Mouse (Mus musculus): Measurements from ENCODE around the gene Cux1. TPM values are rescaled to one million over a fixed set of nuclear protein-coding genes. Genes with fewer than 3 reads are reported as not detected.
A peak's percentile ranks its signal among the peaks of the same experiment; 100 is the strongest.

Gene Cux1
- polyA plus RNA-seq, 1 experiment = 42.1 TPM

GRCm38 (mm10) chr5:136403565-136403961 is 163.7 kb downstream of the Cux1 start:
- Histone ChIP-seq H3K4me3 (ENCODE audit: low read depth, low read length) (no peak overlapping the region), H3K36me3 (ENCODE audit: control insufficient read depth, insufficient read depth, low read length) (peaks cover 2% of the 10 kb centered on the region; the same call in 1 of the 2 replicates), H3K4me1 (ENCODE audit: control insufficient read depth, insufficient read depth, insufficient read length, low read length) (peaks cover 7% of the 10 kb centered on the region), H3K27ac (ENCODE audit: insufficient read depth, low read depth, low read length) (no peak overlapping the region), H3K27me3 (ENCODE audit: control insufficient read depth, insufficient read depth, low read length) (no peaks in the 10 kb centered on the region)
- 41% methylated on average over 19 of the region's 19 CpGs for WGBS
- TF ChIP-seq POLR2A (IDR thresholded peaks at IDR 0.05; ENCODE audit: low read depth, low read length) = no peak
- no peak for TF ChIP-seq CTCF (IDR thresholded peaks at IDR 0.05; ENCODE audit: extremely low read depth, insufficient read length, insufficient replicate concordance, low read depth, low read length)

- Histone ChIP-seq H3K27ac (ENCODE audit: insufficient read depth, low read depth, low read length) (no peak overlapping the region), H3K36me3 (ENCODE audit: control insufficient read depth, insufficient read depth, low read length) (peaks cover 2% of the 10 kb centered on the region; the same call in 1 of the 2 replicates), H3K4me3 (ENCODE audit: low read depth, low read length) (no peak overlapping the region), H3K27me3 (ENCODE audit: control insufficient read depth, insufficient read depth, low read length) (no peaks in the 10 kb centered on the region), H3K4me1 (ENCODE audit: control insufficient read depth, insufficient read depth, insufficient read length, low read length) (peaks cover 7% of the 10 kb centered on the region)
- 59% methylated on average over 15 of the region's 15 CpGs for WGBS
- TF ChIP-seq CTCF (IDR thresholded peaks at IDR 0.05; ENCODE audit: extremely low read depth, insufficient read length, insufficient replicate concordance, low read depth, low read length) = no peak
- TF ChIP-seq POLR2A (IDR thresholded peaks at IDR 0.05; ENCODE audit: low read depth, low read length) = no peak
Observed at GRCm38 (mm10) chr5:136402622-136403564, 164.4 kb downstream of the Cux1 start.

- no peaks in the 10 kb centered on the region for H3K36me3 ChIP-seq (ENCODE audit: control insufficient read depth, insufficient read depth, low read length)
- no peaks in the 10 kb centered on the region for H3K27me3 ChIP-seq (ENCODE audit: control insufficient read depth, insufficient read depth, low read length)
- peaks cover 28% of the 10 kb centered on the region for H3K4me1 ChIP-seq (ENCODE audit: control insufficient read depth, insufficient read depth, insufficient read length, low read length)
- H3K27ac ChIP-seq (ENCODE audit: insufficient read depth, low read depth, low read length) = no peak overlapping the region
- no peak overlapping the region for H3K4me3 ChIP-seq (ENCODE audit: low read depth, low read length)
- 98% methylated on average over 3 of the region's 3 CpGs for WGBS
- TF ChIP-seq POLR2A (IDR thresholded peaks at IDR 0.05; ENCODE audit: low read depth, low read length) (no peak), CTCF (IDR thresholded peaks at IDR 0.05; ENCODE audit: extremely low read depth, insufficient read length, insufficient replicate concordance, low read depth, low read length) (no peak)
Observed at GRCm38 (mm10) chr5:136398706-136399105, 168.6 kb downstream of the Cux1 start.

GRCm38 (mm10) chr5:136396699-136397098 is 170.6 kb downstream of the Cux1 start:
- Histone ChIP-seq H3K27me3 (ENCODE audit: control insufficient read depth, insufficient read depth, low read length) (no peaks in the 10 kb centered on the region), H3K27ac (ENCODE audit: insufficient read depth, low read depth, low read length) (no peak overlapping the region), H3K4me1 (ENCODE audit: control insufficient read depth, insufficient read depth, insufficient read length, low read length) (peaks cover 21% of the 10 kb centered on the region; the same call in 1 of the 2 replicates), H3K4me3 (ENCODE audit: low read depth, low read length) (no peak overlapping the region), H3K36me3 (ENCODE audit: control insufficient read depth, insufficient read depth, low read length) (peaks cover 2% of the 10 kb centered on the region; the same call in 1 of the 2 replicates)
- TF ChIP-seq CTCF (IDR thresholded peaks at IDR 0.05; ENCODE audit: extremely low read depth, insufficient read length, insufficient replicate concordance, low read depth, low read length) = no peak
- TF ChIP-seq POLR2A (IDR thresholded peaks at IDR 0.05; ENCODE audit: low read depth, low read length) = no peak
- WGBS = 91% methylated on average over 1 of the region's 1 CpGs

- Histone ChIP-seq H3K4me3 (ENCODE audit: low read depth, low read length) (no peak overlapping the region), H3K36me3 (ENCODE audit: control insufficient read depth, insufficient read depth, low read length) (peaks cover 2% of the 10 kb centered on the region; the same call in 1 of the 2 replicates), H3K4me1 (ENCODE audit: control insufficient read depth, insufficient read depth, insufficient read length, low read length) (peaks cover 21% of the 10 kb centered on the region; the same call in 1 of the 2 replicates), H3K27ac (ENCODE audit: insufficient read depth, low read depth, low read length) (no peak overlapping the region; the same call in 1 of the 2 replicates), H3K27me3 (ENCODE audit: control insufficient read depth, insufficient read depth, low read length) (no peaks in the 10 kb centered on the region)
- TF ChIP-seq POLR2A (IDR thresholded peaks at IDR 0.05; ENCODE audit: low read depth, low read length) = 0 out of 2 replicates have a peak, but pooled peaks have one; percentile 19
- TF ChIP-seq CTCF (IDR thresholded peaks at IDR 0.05; ENCODE audit: extremely low read depth, insufficient read length, insufficient replicate concordance, low read depth, low read length) = no peak
- 27% methylated on average over 7 of the region's 7 CpGs for WGBS
Observed at GRCm38 (mm10) chr5:136396256-136396655, 171.0 kb downstream of the Cux1 start.

- WGBS = 65% methylated on average over 3 of the region's 3 CpGs
- Histone ChIP-seq H3K27me3 (ENCODE audit: control insufficient read depth, insufficient read depth, low read length) (no peaks in the 10 kb centered on the region), H3K27ac (ENCODE audit: insufficient read depth, low read depth, low read length) (no peak overlapping the region; the same call in 1 of the 2 replicates), H3K4me3 (ENCODE audit: low read depth, low read length) (no peak overlapping the region), H3K4me1 (ENCODE audit: control insufficient read depth, insufficient read depth, insufficient read length, low read length) (peaks cover 21% of the 10 kb centered on the region; the same call in 1 of the 2 replicates), H3K36me3 (ENCODE audit: control insufficient read depth, insufficient read depth, low read length) (peaks cover 2% of the 10 kb centered on the region; the same call in 1 of the 2 replicates)
- TF ChIP-seq POLR2A (IDR thresholded peaks at IDR 0.05; ENCODE audit: low read depth, low read length) (no peak), CTCF (IDR thresholded peaks at IDR 0.05; ENCODE audit: extremely low read depth, insufficient read length, insufficient replicate concordance, low read depth, low read length) (no peak)
Observed at GRCm38 (mm10) chr5:136395600-136396195, 171.6 kb downstream of the Cux1 start.
